Mouse (Mus musculus): ENCODE measurements around the gene Pcna. TPM values are rescaled to one million over a fixed set of nuclear protein-coding genes. Genes with fewer than 3 reads are reported as not detected.

The Pcna gene
- polyA plus RNA-seq, 1 experiment from 2014 or later = 102 TPM

- WGBS = 86% methylated on average over 4 of the region's 4 CpGs
- Histone ChIP-seq H3K4me2 (ENCODE audit: low read depth, low read length) (no peak overlapping the region), H3K9ac (replicated peaks; ENCODE audit: low read depth, low read length) (no peak overlapping the region), H3K4me1 (ENCODE audit: control insufficient read depth, insufficient read depth, low read length) (no peaks in the 10 kb centered on the region), H3K27me3 (ENCODE audit: control insufficient read depth, insufficient read depth, low read length) (no peaks in the 10 kb centered on the region), H3K4me3 (ENCODE audit: low read depth, low read length) (no peak overlapping the region), H3K27ac (ENCODE audit: low read depth, low read length) (no peak overlapping the region), H3K36me3 (ENCODE audit: control insufficient read depth, insufficient read depth, low read length) (no peaks in the 10 kb centered on the region), H3K9me3 (ENCODE audit: control insufficient read depth, low read length) (no peaks in the 10 kb centered on the region)
- no peak for ATAC-seq (ENCODE audit: low read depth)
These were observed 28.8 kb downstream of the Pcna start for GRCm38 (mm10) chr2:132224359-132224758.

- H3K4me3 ChIP-seq (ENCODE audit: low read depth, low read length) = no peak overlapping the region
- WGBS = 75% methylated on average over 11 of the region's 11 CpGs
- no peaks in the 10 kb centered on the region for H3K9me3 ChIP-seq (ENCODE audit: control insufficient read depth, low read length)
- no peak overlapping the region for H3K9ac ChIP-seq (replicated peaks; ENCODE audit: low read depth, low read length)
- H3K27ac ChIP-seq (ENCODE audit: low read depth, low read length) = no peak overlapping the region
- H3K27me3 ChIP-seq (ENCODE audit: control insufficient read depth, insufficient read depth, low read length) = no peaks in the 10 kb centered on the region
- H3K36me3 ChIP-seq (ENCODE audit: control insufficient read depth, insufficient read depth, low read length) = no peaks in the 10 kb centered on the region
- ATAC-seq (ENCODE audit: low read depth) = no peak
- no peaks in the 10 kb centered on the region for H3K4me1 ChIP-seq (ENCODE audit: control insufficient read depth, insufficient read depth, low read length)
- no peak overlapping the region for H3K4me2 ChIP-seq (ENCODE audit: low read depth, low read length)
These were observed 31.5 kb downstream of the Pcna start for GRCm38 (mm10) chr2:132221611-132222073.

GRCm38 (mm10) chr2:132211995-132212656 lies 41.0 kb downstream of the Pcna start:
- Histone ChIP-seq H3K27me3 (ENCODE audit: control insufficient read depth, insufficient read depth, low read length) (no peaks in the 10 kb centered on the region), H3K4me3 (ENCODE audit: low read depth, low read length) (no peak overlapping the region), H3K4me1 (ENCODE audit: control insufficient read depth, insufficient read depth, low read length) (no peaks in the 10 kb centered on the region), H3K4me2 (ENCODE audit: low read depth, low read length) (no peak overlapping the region), H3K9ac (replicated peaks; ENCODE audit: low read depth, low read length) (no peak overlapping the region), H3K36me3 (ENCODE audit: control insufficient read depth, insufficient read depth, low read length) (no peaks in the 10 kb centered on the region), H3K9me3 (ENCODE audit: control insufficient read depth, low read length) (no peaks in the 10 kb centered on the region), H3K27ac (ENCODE audit: low read depth, low read length) (no peak overlapping the region)
- no peak for ATAC-seq (ENCODE audit: low read depth)
- 93% methylated on average over 5 of the region's 5 CpGs for WGBS

GRCm38 (mm10) chr2:132210806-132211312 lies 42.3 kb downstream of the Pcna start:
- no peak for ATAC-seq (ENCODE audit: low read depth)
- Histone ChIP-seq H3K27me3 (ENCODE audit: control insufficient read depth, insufficient read depth, low read length) (no peaks in the 10 kb centered on the region), H3K9ac (replicated peaks; ENCODE audit: low read depth, low read length) (no peak overlapping the region), H3K4me2 (ENCODE audit: low read depth, low read length) (no peak overlapping the region), H3K27ac (ENCODE audit: low read depth, low read length) (no peak overlapping the region), H3K4me1 (ENCODE audit: control insufficient read depth, insufficient read depth, low read length) (no peaks in the 10 kb centered on the region), H3K36me3 (ENCODE audit: control insufficient read depth, insufficient read depth, low read length) (no peaks in the 10 kb centered on the region), H3K4me3 (ENCODE audit: low read depth, low read length) (no peak overlapping the region), H3K9me3 (ENCODE audit: control insufficient read depth, low read length) (no peaks in the 10 kb centered on the region)
- WGBS = 86% methylated on average over 9 of the region's 9 CpGs

GRCm38 (mm10) chr2:132208246-132208881 lies 44.8 kb downstream of the Pcna start:
- Histone ChIP-seq H3K4me3 (ENCODE audit: low read depth, low read length) (no peak overlapping the region), H3K27ac (ENCODE audit: low read depth, low read length) (no peak overlapping the region), H3K36me3 (ENCODE audit: control insufficient read depth, insufficient read depth, low read length) (no peaks in the 10 kb centered on the region), H3K4me2 (ENCODE audit: low read depth, low read length) (no peak overlapping the region), H3K9ac (replicated peaks; ENCODE audit: low read depth, low read length) (no peak overlapping the region), H3K27me3 (ENCODE audit: control insufficient read depth, insufficient read depth, low read length) (no peaks in the 10 kb centered on the region), H3K9me3 (ENCODE audit: control insufficient read depth, low read length) (no peaks in the 10 kb centered on the region), H3K4me1 (ENCODE audit: control insufficient read depth, insufficient read depth, low read length) (no peaks in the 10 kb centered on the region)
- WGBS = 90% methylated on average over 8 of the region's 8 CpGs
- no peak for ATAC-seq (ENCODE audit: low read depth)

GRCm38 (mm10) chr2:132206316-132206881 lies 46.7 kb downstream of the Pcna start:
- Histone ChIP-seq H3K4me2 (ENCODE audit: low read depth, low read length) (no peak overlapping the region), H3K36me3 (ENCODE audit: control insufficient read depth, insufficient read depth, low read length) (no peaks in the 10 kb centered on the region), H3K4me1 (ENCODE audit: control insufficient read depth, insufficient read depth, low read length) (no peaks in the 10 kb centered on the region), H3K9me3 (ENCODE audit: control insufficient read depth, low read length) (no peaks in the 10 kb centered on the region), H3K27me3 (ENCODE audit: control insufficient read depth, insufficient read depth, low read length) (no peaks in the 10 kb centered on the region), H3K9ac (replicated peaks; ENCODE audit: low read depth, low read length) (no peak overlapping the region), H3K27ac (ENCODE audit: low read depth, low read length) (no peak overlapping the region), H3K4me3 (ENCODE audit: low read depth, low read length) (no peak overlapping the region)
- no peak for ATAC-seq (ENCODE audit: low read depth)
- WGBS = 91% methylated on average over 16 of the region's 16 CpGs

GRCm38 (mm10) chr2:132205549-132205948 lies 47.6 kb downstream of the Pcna start:
- Histone ChIP-seq H3K9ac (replicated peaks; ENCODE audit: low read depth, low read length) (no peak overlapping the region), H3K9me3 (ENCODE audit: control insufficient read depth, low read length) (no peaks in the 10 kb centered on the region), H3K36me3 (ENCODE audit: control insufficient read depth, insufficient read depth, low read length) (no peaks in the 10 kb centered on the region), H3K27me3 (ENCODE audit: control insufficient read depth, insufficient read depth, low read length) (no peaks in the 10 kb centered on the region), H3K4me2 (ENCODE audit: low read depth, low read length) (no peak overlapping the region), H3K4me1 (ENCODE audit: control insufficient read depth, insufficient read depth, low read length) (no peaks in the 10 kb centered on the region), H3K4me3 (ENCODE audit: low read depth, low read length) (no peak overlapping the region), H3K27ac (ENCODE audit: low read depth, low read length) (no peak overlapping the region)
- no peak for ATAC-seq (ENCODE audit: low read depth)
- WGBS = 82% methylated on average over 4 of the region's 4 CpGs

- 89% methylated on average over 3 of the region's 3 CpGs for WGBS
- H3K27ac ChIP-seq (ENCODE audit: low read depth, low read length) = no peak overlapping the region
- no peak overlapping the region for H3K4me2 ChIP-seq (ENCODE audit: low read depth, low read length)
- H3K4me1 ChIP-seq (ENCODE audit: control insufficient read depth, insufficient read depth, low read length) = no peaks in the 10 kb centered on the region
- no peak overlapping the region for H3K9ac ChIP-seq (replicated peaks; ENCODE audit: low read depth, low read length)
- ATAC-seq (ENCODE audit: low read depth) = no peak
- H3K9me3 ChIP-seq (ENCODE audit: control insufficient read depth, low read length) = no peaks in the 10 kb centered on the region
- no peak overlapping the region for H3K4me3 ChIP-seq (ENCODE audit: low read depth, low read length)
- H3K36me3 ChIP-seq (ENCODE audit: control insufficient read depth, insufficient read depth, low read length) = no peaks in the 10 kb centered on the region
- H3K27me3 ChIP-seq (ENCODE audit: control insufficient read depth, insufficient read depth, low read length) = no peaks in the 10 kb centered on the region
These were observed 49.3 kb downstream of the Pcna start for GRCm38 (mm10) chr2:132203773-132204172.

GRCm38 (mm10) chr2:132203186-132203585 lies 49.9 kb downstream of the Pcna start:
- Histone ChIP-seq H3K4me2 (ENCODE audit: low read depth, low read length) (no peak overlapping the region), H3K27me3 (ENCODE audit: control insufficient read depth, insufficient read depth, low read length) (no peaks in the 10 kb centered on the region), H3K27ac (ENCODE audit: low read depth, low read length) (no peak overlapping the region), H3K4me3 (ENCODE audit: low read depth, low read length) (no peak overlapping the region), H3K9me3 (ENCODE audit: control insufficient read depth, low read length) (no peaks in the 10 kb centered on the region), H3K4me1 (ENCODE audit: control insufficient read depth, insufficient read depth, low read length) (no peaks in the 10 kb centered on the region), H3K9ac (replicated peaks; ENCODE audit: low read depth, low read length) (no peak overlapping the region), H3K36me3 (ENCODE audit: control insufficient read depth, insufficient read depth, low read length) (no peaks in the 10 kb centered on the region)
- no peak for ATAC-seq (ENCODE audit: low read depth)
- 77% methylated on average over 3 of the region's 3 CpGs for WGBS

All from neural tube, embryonic 14.5 days (tissue).